Mouse (Mus musculus) thymus, adult 2 months (tissue): ENCODE measurements at regions not wholly inside any gene's neighbourhood (a gene's known extent, or its start where the extent isn't known, plus 50 kb on each side); places are given as distances from the start of the nearest gene placed in this dataset.

Experiments used
- DNase-seq: peaks from one replicate; pipeline ENCODE4 v3.0.0; 2021
- H3K27ac ChIP-seq: fragments of 200-500 bp; 2 replicates; pipeline ENCODE4 v1.5.1; 2012; ENCODE audit warnings: low read length, control low read depth; ENCODE audit not compliant: control insufficient read depth, insufficient read depth
- H3K27me3 ChIP-seq: fragments of 200-500 bp; 2 replicates; pipeline ENCODE4 v1.6.1; 2012; ENCODE audit warnings: mild to moderate bottlenecking, low read length, moderate library complexity, mixed read lengths; ENCODE audit not compliant: control insufficient read depth, insufficient read depth
- H3K36me3 ChIP-seq: fragments of 200-500 bp; 2 replicates; pipeline ENCODE4 v1.6.1; 2012; ENCODE audit warnings: mild to moderate bottlenecking, low read length, moderate library complexity; ENCODE audit not compliant: control insufficient read depth, insufficient read depth
- H3K4me1 ChIP-seq: fragments of 200-500 bp; replicated peaks from 2 replicates; pipeline ENCODE4 v1.6.1; 2012; ENCODE audit warnings: low read length; ENCODE audit not compliant: control insufficient read depth, insufficient read depth
- H3K4me3 ChIP-seq: fragments of 200-500 bp; 2 replicates; pipeline ENCODE4 v1.5.1; 2012; ENCODE audit warnings: mild to moderate bottlenecking, low read length, control low read depth, moderate library complexity; ENCODE audit not compliant: control insufficient read depth, insufficient read depth
- CTCF ChIP-seq: fragments of 200-500 bp; IDR thresholded peaks from 2 replicates; pipeline ENCODE4 v1.5.1; 2012; ENCODE audit warnings: mild to moderate bottlenecking, control low read depth, low read length, moderate library complexity, borderline replicate concordance; ENCODE audit not compliant: control insufficient read depth, poor library complexity, insufficient read depth; ENCODE audit errors: extremely low read depth
- POLR2A ChIP-seq: fragments of 200-500 bp; IDR thresholded peaks from 2 replicates; pipeline ENCODE4 v1.6.1; 2012; ENCODE audit warnings: mild to moderate bottlenecking, low read length, control low read depth, moderate library complexity; ENCODE audit not compliant: control insufficient read depth, poor library complexity, insufficient read depth; ENCODE audit errors: extremely low read depth
- WGBS: fragments of 180-500 bp; shearing (Covaris S2); methylation state at CpG from one replicate; pipeline ENCODE4 v1.1.7; 2018; 5-methylcytosine and 5-hydroxymethylcytosine counted together

- Histone ChIP-seq H3K27ac (no peak overlapping the region), H3K4me1 (0 out of 2 replicates have a peak, but pooled peaks cover 4% of the 10 kb centered on the region), H3K27me3 (no peaks in the 10 kb centered on the region), H3K4me3 (no peak overlapping the region), H3K36me3 (no peaks in the 10 kb centered on the region)
- TF ChIP-seq POLR2A: no peak
- no peak for TF ChIP-seq CTCF
- WGBS: 83% methylated on average over 22 of the region's 22 CpGs
- DNase-seq: no peak
Observed at GRCm38 (mm10) chr10:111654364-111655226, 148.5 kb downstream of the Phlda1 start.

- Histone ChIP-seq H3K4me3 (no peak overlapping the region), H3K4me1 (no peaks in the 10 kb centered on the region; the same call in 1 of the 2 replicates), H3K27me3 (no peaks in the 10 kb centered on the region), H3K36me3 (no peaks in the 10 kb centered on the region), H3K27ac (no peak overlapping the region)
- TF ChIP-seq CTCF (no peak), POLR2A (no peak)
- WGBS: 88% methylated on average over 9 of the region's 9 CpGs
- DNase-seq: no peak
Observed at GRCm38 (mm10) chr10:111658828-111659227, 152.7 kb downstream of the Phlda1 start.

GRCm38 (mm10) chr10:111662665-111663064 is 156.6 kb downstream of the Phlda1 start:
- 86% methylated on average over 1 of the region's 1 CpGs for WGBS
- TF ChIP-seq POLR2A: no peak
- no peak for TF ChIP-seq CTCF
- H3K27me3 ChIP-seq: no peaks in the 10 kb centered on the region
- DNase-seq: no peak
- no peaks in the 10 kb centered on the region for H3K36me3 ChIP-seq
- no peak overlapping the region for H3K27ac ChIP-seq
- H3K4me3 ChIP-seq: no peak overlapping the region
- no peaks in the 10 kb centered on the region; the same call in 1 of the 2 replicates for H3K4me1 ChIP-seq

GRCm38 (mm10) chr10:111665834-111666233 is 159.7 kb downstream of the Phlda1 start:
- H3K27ac ChIP-seq: no peak overlapping the region
- H3K36me3 ChIP-seq: no peaks in the 10 kb centered on the region
- H3K4me3 ChIP-seq: no peak overlapping the region
- H3K27me3 ChIP-seq: no peaks in the 10 kb centered on the region
- no peaks in the 10 kb centered on the region; the same call in 1 of the 2 replicates for H3K4me1 ChIP-seq
- no peak for DNase-seq
- WGBS: 93% methylated on average over 14 of the region's 14 CpGs
- TF ChIP-seq CTCF: no peak
- TF ChIP-seq POLR2A: no peak

DNA sequence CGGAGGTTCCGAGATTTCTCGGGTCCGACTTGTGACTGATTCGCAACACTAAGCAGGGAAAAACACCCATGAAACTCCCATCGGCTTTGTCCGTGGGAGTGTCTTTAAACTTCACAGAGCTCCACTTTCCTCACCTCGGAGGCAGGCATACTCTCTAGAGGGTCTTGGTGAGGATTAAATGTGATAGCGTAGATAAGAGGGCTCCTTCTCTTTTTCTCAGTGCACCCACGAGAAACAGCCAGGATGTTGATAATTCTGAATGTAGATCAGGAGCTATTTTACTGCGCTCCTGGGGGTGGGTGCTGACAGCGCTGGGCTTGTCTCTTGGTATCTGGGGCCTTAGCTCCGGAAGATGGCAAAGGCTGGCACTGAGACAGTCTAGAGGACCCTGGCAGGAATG is 160.9 kb downstream of the Phlda1 start:
- H3K4me1 ChIP-seq: no peaks in the 10 kb centered on the region
- no peaks in the 10 kb centered on the region for H3K36me3 ChIP-seq
- H3K27me3 ChIP-seq: no peaks in the 10 kb centered on the region
- H3K4me3 ChIP-seq: no peak overlapping the region
- 94% methylated on average over 13 of the region's 13 CpGs for WGBS
- no peak for DNase-seq
- TF ChIP-seq POLR2A (no peak), CTCF (no peak)
- H3K27ac ChIP-seq: no peak overlapping the region

DNA sequence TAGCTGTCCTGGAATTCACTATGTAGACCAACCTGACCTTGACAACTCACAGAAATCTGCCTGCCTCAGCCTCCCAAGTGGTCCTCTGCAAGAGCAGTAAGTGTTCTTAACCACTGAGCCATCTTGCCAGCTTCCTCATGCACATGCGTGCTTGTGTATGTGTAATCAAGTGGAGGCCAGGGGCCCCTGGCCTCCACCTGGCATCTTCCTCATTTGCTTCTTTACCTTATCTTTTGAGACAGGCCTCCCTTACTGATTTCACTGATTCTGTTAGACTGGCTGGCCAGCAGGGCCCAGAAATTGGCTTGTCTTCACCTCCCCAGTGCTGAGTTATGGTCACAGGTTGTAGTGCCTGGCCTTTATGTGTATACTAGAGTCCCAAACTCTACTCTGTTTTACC is 162.6 kb downstream of the Phlda1 start:
- no peaks in the 10 kb centered on the region for H3K27me3 ChIP-seq
- TF ChIP-seq POLR2A (no peak), CTCF (no peak)
- 100% methylated on average over 1 of the region's 1 CpGs for WGBS
- no peak overlapping the region for H3K4me3 ChIP-seq
- no peaks in the 10 kb centered on the region for H3K36me3 ChIP-seq
- no peak for DNase-seq
- H3K27ac ChIP-seq: no peak overlapping the region
- H3K4me1 ChIP-seq: no peaks in the 10 kb centered on the region

GRCm38 (mm10) chr10:111669658-111670057 is 163.6 kb downstream of the Phlda1 start:
- Histone ChIP-seq H3K36me3 (no peaks in the 10 kb centered on the region), H3K4me3 (no peak overlapping the region), H3K4me1 (no peaks in the 10 kb centered on the region), H3K27me3 (no peaks in the 10 kb centered on the region), H3K27ac (no peak overlapping the region)
- no peak for DNase-seq
- TF ChIP-seq CTCF (no peak), POLR2A (no peak)
- WGBS: 96% methylated on average over 6 of the region's 6 CpGs
